Mouse (Mus musculus): ENCODE measurements around the gene Abcf1. TPM values are rescaled to one million over a fixed set of nuclear protein-coding genes. Genes with fewer than 3 reads are reported as not detected.
"Not testable (repeated sequence)": the region's sequence is repeated elsewhere in the genome, so short reads cannot be mapped to it uniquely, and the experiment has no call there.

Abcf1 gene
- polyA plus RNA-seq (2016; fragmentation: Nextera tagmentation; extraction: Ambion mirVana), result 102 and 107 TPM in 2 replicates

GRCm38 (mm10) chr17:35969418-35970389, at the start of gene Abcf1:
Gene Abcf1 (minus strand): TSS chr17:35969761.
- under 1% methylated on average over 68 of the region's 68 CpGs for WGBS
- Histone ChIP-seq H3K27ac (peak within 1 kb of the TSS; percentile 69), H3K27me3 (no peaks in the 10 kb centered on the region), H3K36me3 (peaks cover 57% of the 10 kb centered on the region), H3K9ac (replicated peaks) (peak within 1 kb of the TSS; percentile 86), H3K4me3 (replicated peaks) (peak within 1 kb of the TSS; percentile 89), H3K4me1 (replicated peaks) (peaks cover 17% of the 10 kb centered on the region), H3K9me3 (no peaks in the 10 kb centered on the region), H3K4me2 (peak within 1 kb of the TSS; percentile 86)
- ATAC-seq (ENCODE audit: insufficient number of reproducible peaks, insufficient read depth, low FRiP score, low TSS enrichment, low read depth), result peak; percentile 95

DNA sequence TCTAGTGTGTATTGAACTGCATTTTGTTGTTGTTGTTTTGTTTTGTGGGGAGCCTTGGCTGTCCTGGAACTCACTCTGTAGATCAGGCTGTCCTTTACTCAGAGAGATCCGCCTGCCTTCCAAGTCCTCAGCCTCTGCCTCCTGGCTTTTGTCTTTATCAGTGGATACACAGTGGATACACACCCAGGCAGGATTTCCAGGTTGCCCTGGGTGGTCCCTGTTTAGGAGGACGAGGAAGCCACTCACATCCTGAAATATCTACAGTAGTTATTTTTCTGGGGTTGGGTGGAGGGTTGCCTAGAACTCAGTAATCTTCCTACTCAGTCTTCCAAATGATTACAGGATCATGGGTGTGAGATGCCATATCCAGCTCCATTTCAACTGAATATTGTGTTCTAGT, 49.4 kb upstream of the Abcf1 start:
- no peaks in the 10 kb centered on the region for H3K9me3 ChIP-seq
- no peak overlapping the region for H3K4me3 ChIP-seq (replicated peaks)
- 69% methylated on average over 2 of the region's 2 CpGs for WGBS
- peaks cover 19% of the 10 kb centered on the region for H3K36me3 ChIP-seq
- no peak for ATAC-seq (ENCODE audit: insufficient number of reproducible peaks, insufficient read depth, low FRiP score, low TSS enrichment, low read depth)
- H3K4me2 ChIP-seq, result no peak overlapping the region
- peaks cover 6% of the 10 kb centered on the region; the same call in 1 of the 2 replicates for H3K4me1 ChIP-seq (replicated peaks)
- no peaks in the 10 kb centered on the region for H3K27me3 ChIP-seq
- H3K27ac ChIP-seq, result no peak overlapping the region
- H3K9ac ChIP-seq (replicated peaks), result no peak overlapping the region

GRCm38 (mm10) chr17:36017046-36017445, 47.5 kb upstream of the Abcf1 start:
- H3K4me1 ChIP-seq (replicated peaks), result peaks cover 6% of the 10 kb centered on the region; the same call in 1 of the 2 replicates
- no peaks in the 10 kb centered on the region for H3K9me3 ChIP-seq
- H3K27ac ChIP-seq, result no peak overlapping the region
- no peak overlapping the region for H3K4me3 ChIP-seq (replicated peaks)
- 91% methylated on average over 5 of the region's 5 CpGs for WGBS
- peaks cover 19% of the 10 kb centered on the region for H3K36me3 ChIP-seq
- no peaks in the 10 kb centered on the region for H3K27me3 ChIP-seq
- no peak for ATAC-seq (ENCODE audit: insufficient number of reproducible peaks, insufficient read depth, low FRiP score, low TSS enrichment, low read depth)
- H3K4me2 ChIP-seq, result no peak overlapping the region
- H3K9ac ChIP-seq (replicated peaks), result no peak overlapping the region

- H3K9ac ChIP-seq (replicated peaks), result no peak overlapping the region
- WGBS, result 91% methylated on average over 5 of the region's 5 CpGs
- no peak for ATAC-seq (ENCODE audit: insufficient number of reproducible peaks, insufficient read depth, low FRiP score, low TSS enrichment, low read depth)
- H3K36me3 ChIP-seq, result peaks cover 19% of the 10 kb centered on the region
- no peak overlapping the region for H3K4me3 ChIP-seq (replicated peaks)
- H3K4me2 ChIP-seq, result no peak overlapping the region
- no peaks in the 10 kb centered on the region for H3K9me3 ChIP-seq
- H3K27me3 ChIP-seq, result no peaks in the 10 kb centered on the region
- H3K4me1 ChIP-seq (replicated peaks), result no peaks in the 10 kb centered on the region
- H3K27ac ChIP-seq, result no peak overlapping the region
Observed at GRCm38 (mm10) chr17:36014977-36015376, 45.4 kb upstream of the Abcf1 start.

DNA sequence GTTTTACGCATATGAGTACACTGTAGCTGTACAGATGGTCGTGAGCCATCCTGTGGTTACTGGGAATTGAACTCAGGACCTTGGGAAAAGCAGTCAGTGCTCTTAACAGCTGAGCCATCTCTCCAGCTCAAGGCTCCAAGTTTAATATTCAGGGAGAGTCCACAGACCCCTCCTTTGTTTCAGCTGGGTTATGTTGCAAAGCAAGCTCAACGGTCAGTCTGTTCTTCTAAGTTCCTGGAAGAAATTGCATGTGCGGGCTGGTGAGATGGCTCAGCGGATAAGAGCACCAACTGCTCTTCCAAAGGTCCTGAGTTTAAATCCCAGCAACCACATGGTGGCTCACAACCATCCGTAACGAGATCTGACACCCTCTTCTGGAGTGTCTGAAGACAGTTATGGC, 34.8 kb upstream of the Abcf1 start:
- H3K27ac ChIP-seq; H3K9me3 ChIP-seq; H3K4me2 ChIP-seq; H3K36me3 ChIP-seq; H3K4me1 ChIP-seq (replicated peaks); H3K9ac ChIP-seq (replicated peaks); ATAC-seq (ENCODE audit: insufficient number of reproducible peaks, insufficient read depth, low FRiP score, low TSS enrichment, low read depth); H3K4me3 ChIP-seq (replicated peaks); H3K27me3 ChIP-seq: not testable (repeated sequence)
- WGBS, result 95% methylated on average over 7 of the region's 7 CpGs

- Histone ChIP-seq H3K27me3 (no peaks in the 10 kb centered on the region), H3K9me3 (0 out of 2 replicates have a peak, but pooled peaks cover 4% of the 10 kb centered on the region), H3K4me1 (replicated peaks) (no peaks in the 10 kb centered on the region), H3K9ac (replicated peaks) (no peak overlapping the region), H3K36me3 (peaks cover 5% of the 10 kb centered on the region; the same call in 1 of the 2 replicates), H3K4me3 (replicated peaks) (no peak overlapping the region), H3K4me2 (no peak overlapping the region), H3K27ac (no peak overlapping the region)
- 95% methylated on average over 7 of the region's 7 CpGs for WGBS
- ATAC-seq (ENCODE audit: insufficient number of reproducible peaks, insufficient read depth, low FRiP score, low TSS enrichment, low read depth), result no peak
Observed at GRCm38 (mm10) chr17:36003331-36003730, 33.8 kb upstream of the Abcf1 start.

- Histone ChIP-seq H3K27me3 (no peaks in the 10 kb centered on the region), H3K36me3 (peaks cover 5% of the 10 kb centered on the region; the same call in 1 of the 2 replicates), H3K27ac (no peak overlapping the region), H3K9me3 (0 out of 2 replicates have a peak, but pooled peaks cover 4% of the 10 kb centered on the region), H3K9ac (replicated peaks) (no peak overlapping the region), H3K4me3 (replicated peaks) (no peak overlapping the region), H3K4me1 (replicated peaks) (0 out of 2 replicates have a peak, but pooled peaks cover 5% of the 10 kb centered on the region), H3K4me2 (no peak overlapping the region)
- 96% methylated on average over 6 of the region's 6 CpGs for WGBS
- ATAC-seq (ENCODE audit: insufficient number of reproducible peaks, insufficient read depth, low FRiP score, low TSS enrichment, low read depth), result no peak
Observed at GRCm38 (mm10) chr17:36001966-36002365, 32.4 kb upstream of the Abcf1 start.

GRCm38 (mm10) chr17:36001121-36001897, 31.7 kb upstream of the Abcf1 start:
- no peak overlapping the region for H3K4me2 ChIP-seq
- peaks cover 5% of the 10 kb centered on the region; the same call in 1 of the 2 replicates for H3K36me3 ChIP-seq
- WGBS, result 97% methylated on average over 12 of the region's 12 CpGs
- no peak overlapping the region for H3K9ac ChIP-seq (replicated peaks)
- ATAC-seq (ENCODE audit: insufficient number of reproducible peaks, insufficient read depth, low FRiP score, low TSS enrichment, low read depth), result no peak
- no peaks in the 10 kb centered on the region for H3K27me3 ChIP-seq
- H3K27ac ChIP-seq, result no peak overlapping the region
- H3K4me1 ChIP-seq (replicated peaks), result 0 out of 2 replicates have a peak, but pooled peaks cover 5% of the 10 kb centered on the region
- H3K4me3 ChIP-seq (replicated peaks), result no peak overlapping the region
- no peaks in the 10 kb centered on the region for H3K9me3 ChIP-seq

DNA sequence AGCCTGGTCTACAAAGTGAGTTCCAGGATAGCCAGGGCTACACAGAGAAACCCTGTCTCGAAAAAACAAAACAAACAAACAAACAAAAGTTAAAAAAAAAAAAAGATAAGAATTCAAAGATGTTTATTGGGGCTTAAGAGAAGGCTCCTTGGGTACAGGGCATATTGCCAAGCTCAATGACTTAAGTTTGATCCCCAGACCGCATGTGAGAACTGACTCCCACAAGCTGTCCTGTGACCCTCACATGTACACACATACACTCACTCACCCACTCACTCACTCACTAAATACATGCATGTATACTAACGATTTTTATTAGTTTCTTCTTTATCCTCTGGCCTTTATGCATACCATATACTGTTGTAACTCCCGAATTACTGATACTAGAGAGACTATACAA, 30.8 kb upstream of the Abcf1 start:
- Histone ChIP-seq H3K27me3 (no peaks in the 10 kb centered on the region), H3K4me2 (no peak overlapping the region), H3K9ac (replicated peaks) (no peak overlapping the region), H3K27ac (no peak overlapping the region), H3K4me3 (replicated peaks) (no peak overlapping the region), H3K4me1 (replicated peaks) (peaks cover 8% of the 10 kb centered on the region), H3K36me3 (no peaks in the 10 kb centered on the region), H3K9me3 (no peaks in the 10 kb centered on the region)
- no peak for ATAC-seq (ENCODE audit: insufficient number of reproducible peaks, insufficient read depth, low FRiP score, low TSS enrichment, low read depth)
- WGBS, result 88% methylated on average over 4 of the region's 4 CpGs

DNA sequence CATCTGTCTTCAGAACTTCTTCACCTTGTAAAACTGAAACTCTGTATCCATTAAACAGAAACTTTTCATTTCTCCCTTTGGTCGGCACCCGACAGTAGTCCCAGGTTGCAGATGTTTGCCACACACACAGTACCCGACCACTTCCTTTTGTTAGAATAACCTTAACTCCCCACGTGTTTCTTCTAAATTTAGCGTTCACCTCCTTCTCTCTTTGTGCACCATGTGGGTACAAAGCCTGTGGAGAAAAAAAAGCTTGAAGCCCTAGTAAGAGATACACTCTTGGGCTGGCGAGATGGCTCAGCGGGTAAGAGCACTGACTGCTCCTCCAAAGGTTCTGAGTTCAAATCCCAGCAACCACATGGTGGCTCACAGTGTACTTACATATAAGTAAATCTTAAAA, 29.8 kb upstream of the Abcf1 start:
- WGBS, result 89% methylated on average over 7 of the region's 7 CpGs
- Histone ChIP-seq H3K4me2 (no peak overlapping the region), H3K9ac (replicated peaks) (no peak overlapping the region), H3K27ac (no peak overlapping the region), H3K27me3 (no peaks in the 10 kb centered on the region), H3K9me3 (no peaks in the 10 kb centered on the region), H3K4me1 (replicated peaks) (peaks cover 14% of the 10 kb centered on the region), H3K4me3 (replicated peaks) (no peak overlapping the region), H3K36me3 (no peaks in the 10 kb centered on the region)
- ATAC-seq (ENCODE audit: insufficient number of reproducible peaks, insufficient read depth, low FRiP score, low TSS enrichment, low read depth), result no peak
